Mouse (Mus musculus) left cerebral cortex, postnatal 36 days (tissue): Measurements from ENCODE around the gene Erh. TPM values are rescaled to one million over a fixed set of nuclear protein-coding genes. Genes with fewer than 3 reads are reported as not detected.

Source experiments
- DNase-seq, 2 experiments: peaks; one replicate each; pipeline ENCODE4 v3.0.0; 2021 to 2022; ENCODE audit warnings: low spot score in 2 of 2, mixed read lengths in 1 of 2
- intact Hi-C: fragments of 180-260 bp; cut with DNase I; formaldehyde crosslinking; loops from one replicate; pipeline ENCODE4 v1.15.1; 2025
- total RNA-seq, 2 experiments: library from RNA; stranded (reverse); gene quantifications; 2 replicates each; pipeline ENCODE4 v1.2.3; 2021

Gene Erh
- total RNA-seq: 10 to 100 TPM; 35.8 to 37.8 TPM

- DNase-seq: peak; percentile 94 to 96
- intact Hi-C loops: no loop called here
Observed at GRCm38 (mm10) chr12:80643693-80644505, at the start of gene Erh, which contains the start of gene Slc39a9. Gene Erh (minus strand): TSS chr12:80644341. Gene Slc39a9 (plus strand): TSS chr12:80643883.

- intact Hi-C loops: no loop called here
- DNase-seq: no peak
Observed at GRCm38 (mm10) chr12:80693700-80694099, 49.6 kb upstream of the Erh start.

- DNase-seq: no peak
- intact Hi-C loops: no loop called here
Observed at GRCm38 (mm10) chr12:80692269-80692972, 48.3 kb upstream of the Erh start, which contains the start of gene Plekhd1. Gene Plekhd1 (plus strand): TSS chr12:80692591.

GRCm38 (mm10) chr12:80691671-80692091 lies 47.5 kb upstream of the Erh start:
- no peak for DNase-seq
- intact Hi-C loops: no loop called here

GRCm38 (mm10) chr12:80689696-80690095 lies 45.6 kb upstream of the Erh start:
- intact Hi-C loops: no loop called here
- DNase-seq: no peak

GRCm38 (mm10) chr12:80687788-80688211 lies 43.7 kb upstream of the Erh start:
- intact Hi-C loops: no loop called here
- DNase-seq: no peak

GRCm38 (mm10) chr12:80684316-80684715 lies 40.2 kb upstream of the Erh start:
- intact Hi-C loops: loop anchor here (5.0 kb wide), 1 partner anchor 43 kb away; no protein-coding TSS in a partner anchor
- no peak for DNase-seq

- no peak for DNase-seq
- intact Hi-C loops: loop anchor here (5.0 kb wide), 1 partner anchor 44 kb away; no protein-coding TSS in a partner anchor
Observed at GRCm38 (mm10) chr12:80683554-80683953, 39.4 kb upstream of the Erh start.

GRCm38 (mm10) chr12:80681340-80681739 lies 37.2 kb upstream of the Erh start:
- intact Hi-C loops: loop anchor here (5.0 kb wide), 1 partner anchor 46 kb away; no protein-coding TSS in a partner anchor

GRCm38 (mm10) chr12:80673170-80673569 lies 29.0 kb upstream of the Erh start:
- peak; percentile 45 to 55 for DNase-seq
- intact Hi-C loops: loop anchor here (10.0 kb wide), 1 partner anchor 178 kb away; no protein-coding TSS in a partner anchor

More at GRCm38 (mm10) chr12:80681340-80681739, 37.2 kb upstream of the Erh start:
- DNase-seq: no peak

GRCm38 (mm10) chr12:80668391-80668790 lies 24.2 kb upstream of the Erh start:
- intact Hi-C loops: no loop called here
- no peak for DNase-seq

GRCm38 (mm10) chr12:80663935-80664334 lies 19.8 kb upstream of the Erh start:
- intact Hi-C loops: no loop called here
- no peak for DNase-seq

- intact Hi-C loops: no loop called here
- no peak for DNase-seq
Observed at GRCm38 (mm10) chr12:80662322-80662721, 18.2 kb upstream of the Erh start.

GRCm38 (mm10) chr12:80658661-80659060 lies 14.5 kb upstream of the Erh start:
- intact Hi-C loops: no loop called here

GRCm38 (mm10) chr12:80654659-80655025 lies 10.5 kb upstream of the Erh start:
- DNase-seq: no peak
- intact Hi-C loops: no loop called here

More at GRCm38 (mm10) chr12:80658661-80659060, 14.5 kb upstream of the Erh start:
- DNase-seq: no peak

GRCm38 (mm10) chr12:80653951-80654658 lies 10.0 kb upstream of the Erh start:
- no peak for DNase-seq
- intact Hi-C loops: no loop called here

- no peak for DNase-seq
- intact Hi-C loops: no loop called here
Observed at GRCm38 (mm10) chr12:80646377-80646776, 2.2 kb upstream of the Erh start.

GRCm38 (mm10) chr12:80644506-80644868 lies 346 bp upstream of the Erh start:
- DNase-seq: no peak
- intact Hi-C loops: no loop called here

- DNase-seq: peak; percentile 9 to 15
- intact Hi-C loops: no loop called here
Observed at GRCm38 (mm10) chr12:80642725-80643692, 1.1 kb downstream of the Erh start.
